Mouse (Mus musculus) testis, postnatal 10 days (tissue): Measurements from ENCODE around the gene Enpp3.

Experiments used
- DNase-seq: peaks from one replicate; pipeline ENCODE4 v3.0.0; 2021; ENCODE audit warnings: low spot score

Enpp3 gene

GRCm38 (mm10) chr10:24763257-24763656 lies 79.4 kb downstream of the Enpp3 start:
- DNase-seq: no peak

- no peak for DNase-seq
Observed at GRCm38 (mm10) chr10:24758326-24758915, 84.2 kb downstream of the Enpp3 start.

GRCm38 (mm10) chr10:24754874-24755540 lies 87.6 kb downstream of the Enpp3 start:
- no peak for DNase-seq

GRCm38 (mm10) chr10:24754251-24754835 lies 88.3 kb downstream of the Enpp3 start:
- DNase-seq: no peak

- no peak for DNase-seq
Observed at GRCm38 (mm10) chr10:24753536-24754250, 88.9 kb downstream of the Enpp3 start.

GRCm38 (mm10) chr10:24742950-24743487 lies 99.6 kb downstream of the Enpp3 start:
- no peak for DNase-seq

- DNase-seq: no peak
Observed at GRCm38 (mm10) chr10:24741229-24742198, 101.1 kb downstream of the Enpp3 start.

GRCm38 (mm10) chr10:24739171-24739570 lies 103.5 kb downstream of the Enpp3 start:
- DNase-seq: no peak

GRCm38 (mm10) chr10:24738456-24738855 lies 104.2 kb downstream of the Enpp3 start:
- DNase-seq: no peak

GRCm38 (mm10) chr10:24735027-24735777 lies 107.4 kb downstream of the Enpp3 start:
- no peak for DNase-seq

- DNase-seq: no peak
Observed at GRCm38 (mm10) chr10:24727478-24727877, 115.1 kb downstream of the Enpp3 start.

GRCm38 (mm10) chr10:24725197-24725596 lies 117.4 kb downstream of the Enpp3 start:
- no peak for DNase-seq
